23 mouse cellular contexts compared by ENCODE assay signal in the genomic region with DNA sequence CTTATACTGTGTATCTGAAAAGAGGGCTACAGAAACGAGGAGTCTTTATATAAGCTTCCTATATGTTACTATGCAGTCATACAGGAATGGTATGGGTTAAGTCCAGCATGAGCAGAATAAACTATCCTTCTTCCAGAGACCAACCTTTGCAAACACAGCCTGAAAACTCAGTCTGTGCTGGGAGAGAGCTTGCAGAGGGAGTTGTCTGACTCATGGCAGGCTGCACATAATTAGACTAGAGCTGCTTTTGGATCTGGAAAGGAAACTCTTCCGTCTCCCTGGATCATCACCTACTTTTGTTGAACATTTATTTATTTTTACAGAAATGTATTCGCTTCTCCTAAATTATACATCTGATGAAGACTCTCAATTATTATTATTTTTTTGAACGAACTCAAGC. TPM values are rescaled to one million over a fixed set of nuclear protein-coding genes. Genes with fewer than 3 reads are reported as not detected.
DNase-seq lines count a peak whose midpoint lies in the region.
"Had no signal": no experiment of that assay in that cellular context is flagged by ENCODE, and none has a peak within 500 bp of the region (broad histone marks: within the 10 kb centered on the region; RNA-seq: fewer than 3 reads in every experiment).

No protein-coding gene starts in this region.

- peak; percentile 11 to 38 for DNase-seq in layer of hippocampus, adult 18-20 months (ENCODE audit: low spot score in 2 of 2)
- no peak for DNase-seq in layer of hippocampus, postnatal 25 days (ENCODE audit: extremely low spot score in 1 of 2, low spot score in 1 of 2)
- peak; percentile 36 to 44 for DNase-seq in right cerebral cortex, adult 2 months (ENCODE audit: low spot score in 2 of 2)
- DNase-seq in right cerebral cortex, postnatal 14 days = no peak
- DNase-seq in right cerebral cortex, postnatal 10 days (ENCODE audit: low spot score in 2 of 2) = peak; percentile 25 to 56
- DNase-seq in kidney, postnatal 10 days = no peak
- no peak for DNase-seq in kidney, adult 9 months
- DNase-seq: adrenal gland, postnatal 14 days; cerebellum, adult 18-20 months; cerebellum, postnatal 10 days; forebrain, postnatal 0 days; gastrocnemius, postnatal 25 days; heart, adult 11 months; heart, postnatal 36 days; kidney, adult 2 months; lung, postnatal 36 days had no signal

RNA-seq across cellular contexts. Expression of a gene that starts 26.8 kb away (rescaled TPM):
- total RNA-seq in layer of hippocampus, adult 18-20 months (2021) = not detected
- total RNA-seq in layer of hippocampus, postnatal 25 days (2021) = not detected
- total RNA-seq: adrenal gland, postnatal 14 days; common myeloid progenitor, adult 5-6 weeks; forebrain, postnatal 0 days; gastrocnemius, adult 18-20 months; gastrocnemius, postnatal 25 days; heart, postnatal 36 days; hindbrain, postnatal 0 days; layer of hippocampus, adult 2 months; liver, adult 2 months; MEL; midbrain, postnatal 0 days had no signal

Comparison
In these comparisons a context has a peak if more than half of its experiments do, and no peak if none do; other contexts are left out.
1. DNase-seq: peak in layer of hippocampus, adult 18-20 months (2 of 2), right cerebral cortex, adult 2 months (2 of 2) and right cerebral cortex, postnatal 10 days (2 of 2); none in layer of hippocampus, postnatal 25 days (0 of 2), right cerebral cortex, postnatal 14 days (single experiment), kidney, postnatal 10 days (single experiment) and kidney, adult 9 months (single experiment).